Mouse (Mus musculus): Measurements from ENCODE around the gene Fgf23. TPM values are rescaled to one million over a fixed set of nuclear protein-coding genes. Genes with fewer than 3 reads are reported as not detected.

The Fgf23 gene
- under 1 TPM; 0.36 to 0.51 TPM for total RNA-seq (2021)

- intact Hi-C loops (cut with DNase I): no loop called here
- no peak for DNase-seq (ENCODE audit: extremely low spot score in 1 of 2, low spot score in 2 of 2)
Observed at GRCm38 (mm10) chr6:127072817-127073216, at the start of gene Fgf23. Gene Fgf23, plus strand, starts transcription at chr6:127072902.

- intact Hi-C loops (cut with DNase I): no loop called here
- no peak for DNase-seq (ENCODE audit: extremely low spot score in 1 of 2, low spot score in 2 of 2)
Observed at GRCm38 (mm10) chr6:127024836-127025235, 47.9 kb upstream of the Fgf23 start.

- intact Hi-C loops (cut with DNase I): no loop called here
- DNase-seq (ENCODE audit: extremely low spot score in 1 of 2, low spot score in 2 of 2): no peak
Observed at GRCm38 (mm10) chr6:127034760-127035159, 37.9 kb upstream of the Fgf23 start.

DNA sequence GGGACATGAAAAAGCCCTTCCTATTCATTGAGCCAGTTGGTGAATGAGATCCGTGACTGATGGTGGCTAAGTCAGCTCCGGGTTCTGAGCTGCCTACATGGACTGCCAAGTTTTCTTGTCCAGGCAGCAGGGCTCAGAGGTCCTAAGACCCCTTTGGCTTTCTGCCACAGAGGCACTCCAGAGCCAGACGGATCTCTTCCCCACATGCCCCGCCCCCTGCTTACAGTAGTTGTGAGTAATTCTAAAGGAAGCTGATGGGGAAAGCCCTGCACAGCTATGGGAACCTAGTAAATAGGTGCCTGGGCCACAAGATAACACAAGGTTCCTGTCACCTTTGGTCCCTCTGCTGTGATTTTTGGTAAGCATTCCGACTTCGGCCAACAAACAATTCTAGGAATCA, 27.8 kb upstream of the Fgf23 start:
- peak in 1 of 2 experiments; percentile 28 for DNase-seq (ENCODE audit: extremely low spot score in 1 of 2, low spot score in 2 of 2)

GRCm38 (mm10) chr6:127050847-127051246, 21.9 kb upstream of the Fgf23 start:
- no peak for DNase-seq (ENCODE audit: extremely low spot score in 1 of 2, low spot score in 2 of 2)
- intact Hi-C loops (cut with DNase I): no loop called here

More for the DNA sequence above, 27.8 kb upstream of the Fgf23 start:
- intact Hi-C loops (cut with DNase I): no loop called here

DNA sequence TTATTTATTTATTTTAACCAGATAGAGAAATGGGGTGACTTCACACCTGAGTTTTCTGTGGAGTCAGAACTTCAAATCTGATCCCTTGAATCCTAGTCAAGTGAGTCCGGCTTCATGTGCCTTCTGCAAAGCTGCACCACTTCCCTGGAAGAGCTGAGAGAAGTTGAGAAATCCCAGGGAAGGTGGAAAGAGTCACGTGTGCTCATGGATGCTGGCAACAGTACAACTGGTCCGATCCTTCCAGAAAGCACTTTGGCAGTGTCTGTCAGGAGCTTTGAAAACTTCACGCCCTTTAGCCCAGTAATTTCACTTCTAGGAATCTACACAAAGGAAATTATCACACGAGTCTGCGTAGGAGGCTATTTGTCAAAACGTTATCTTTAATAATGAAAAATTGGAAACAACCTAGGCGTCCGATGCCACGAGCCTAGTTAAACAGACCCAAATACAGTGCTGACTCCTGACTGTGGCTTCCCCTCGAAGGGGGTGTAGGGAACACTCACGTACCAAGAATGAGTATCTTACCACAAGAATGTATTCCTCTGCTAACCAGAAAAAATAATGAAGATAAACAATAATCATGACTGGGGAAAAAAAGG, 15.6 kb upstream of the Fgf23 start:
- intact Hi-C loops (cut with DNase I): no loop called here
- no peak for DNase-seq (ENCODE audit: extremely low spot score in 1 of 2, low spot score in 2 of 2)

DNA sequence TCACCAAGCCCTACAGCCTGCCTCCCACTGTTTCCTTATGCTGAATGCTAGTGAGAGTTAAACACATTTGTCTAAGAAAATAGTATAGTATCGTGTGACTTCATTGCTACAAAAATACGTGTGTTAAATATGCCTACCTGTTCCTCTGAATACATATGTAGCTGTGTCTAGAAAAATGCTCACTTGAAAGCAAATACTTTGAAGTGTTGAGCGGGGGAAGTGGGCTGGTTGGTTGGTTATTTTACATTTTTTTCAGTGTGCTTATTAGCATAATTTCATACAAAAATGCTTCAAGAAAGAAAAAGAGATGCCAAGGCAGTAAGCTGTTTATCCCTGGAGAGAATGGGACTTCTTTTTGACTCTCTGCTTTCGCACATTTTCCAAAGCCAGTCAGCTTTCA, 12.7 kb upstream of the Fgf23 start:
- intact Hi-C loops (cut with DNase I): no loop called here
- no peak for DNase-seq (ENCODE audit: extremely low spot score in 1 of 2, low spot score in 2 of 2)

DNA sequence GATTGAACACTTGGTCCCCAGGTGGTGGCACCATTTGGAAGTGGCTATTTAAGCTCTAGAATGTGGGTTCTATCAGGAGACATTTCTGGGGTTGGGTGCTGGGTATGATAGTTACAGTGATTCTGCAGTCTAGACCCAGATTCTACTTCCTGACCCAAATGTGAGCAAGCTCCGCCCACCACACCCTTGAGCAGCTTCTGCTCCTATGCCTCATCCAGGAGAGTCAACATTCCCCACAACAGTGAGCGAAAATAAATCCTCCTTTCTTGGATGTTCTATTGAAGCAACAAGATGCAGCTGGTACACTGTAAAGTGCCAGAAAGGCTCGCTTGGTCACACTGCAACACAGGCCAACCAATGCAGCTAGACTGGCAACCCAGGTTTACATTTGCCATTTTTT, 8.8 kb upstream of the Fgf23 start:
- DNase-seq (ENCODE audit: extremely low spot score in 1 of 2, low spot score in 2 of 2): no peak

GRCm38 (mm10) chr6:127064815-127065214, 7.9 kb upstream of the Fgf23 start:
- no peak for DNase-seq (ENCODE audit: extremely low spot score in 1 of 2, low spot score in 2 of 2)
- intact Hi-C loops (cut with DNase I): no loop called here

More for the DNA sequence above, 8.8 kb upstream of the Fgf23 start:
- intact Hi-C loops (cut with DNase I): no loop called here

GRCm38 (mm10) chr6:127079867-127080731, 7.4 kb downstream of the Fgf23 start:
- intact Hi-C loops (cut with DNase I): loop anchor here (10.0 kb wide), 1 partner anchor 235 kb away; the partner anchor contains the start of gene Ndufa9

GRCm38 (mm10) chr6:127081820-127082219, 9.1 kb downstream of the Fgf23 start:
- DNase-seq (ENCODE audit: extremely low spot score in 1 of 2, low spot score in 2 of 2): no peak
- intact Hi-C loops (cut with DNase I): loop anchor here (10.0 kb wide), 1 partner anchor 237 kb away; the partner anchor contains the start of gene Ndufa9

More at GRCm38 (mm10) chr6:127079867-127080731, 7.4 kb downstream of the Fgf23 start:
- DNase-seq (ENCODE audit: extremely low spot score in 1 of 2, low spot score in 2 of 2): peak; percentile 65 to 69

DNA sequence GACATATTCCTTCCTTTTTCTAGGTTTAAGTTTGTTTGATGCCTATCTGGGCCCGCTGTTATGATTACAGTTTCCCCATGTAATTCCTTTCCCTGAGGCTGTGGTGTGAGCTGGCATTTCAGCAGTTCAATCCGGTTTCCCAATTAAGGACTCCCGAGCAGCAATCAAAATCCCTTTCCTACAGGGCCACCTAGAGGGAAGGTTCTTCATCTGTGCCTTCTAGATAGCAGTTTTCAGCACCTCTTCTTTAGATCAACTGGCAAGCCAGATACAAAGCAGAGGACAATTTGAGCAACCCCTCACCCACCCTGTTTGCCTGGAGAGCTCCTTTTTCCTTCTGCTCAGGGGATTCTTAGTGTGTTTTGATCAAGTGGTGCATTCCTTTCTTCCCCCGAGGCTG, 14.0 kb downstream of the Fgf23 start:
- peak; percentile 48 to 49 for DNase-seq (ENCODE audit: extremely low spot score in 1 of 2, low spot score in 2 of 2)
- intact Hi-C loops (cut with DNase I): loop anchor here (5.0 to 10.0 kb wide), 2 partner anchors 129 to 242 kb away; partner anchors contain the start of gene Ndufa9

DNA sequence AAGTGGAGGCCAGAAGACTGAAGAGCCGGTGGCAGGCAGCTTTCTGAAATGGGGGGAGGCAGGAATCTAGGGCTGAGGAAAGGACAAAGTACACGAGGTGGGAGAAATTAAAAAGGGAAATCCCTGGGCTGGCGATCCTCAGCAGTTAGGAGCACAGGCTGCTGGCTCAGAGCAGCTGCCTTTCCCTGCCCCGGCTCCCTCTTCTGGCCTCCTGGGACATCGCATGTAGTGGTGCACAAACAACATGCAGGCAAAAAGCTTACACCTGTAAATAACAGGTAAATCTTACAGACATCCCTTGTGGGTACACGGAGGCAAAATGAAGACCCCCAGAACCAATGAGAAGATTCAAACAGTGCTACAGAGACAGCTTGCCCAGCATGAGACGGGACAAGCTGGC, 21.9 kb downstream of the Fgf23 start:
- DNase-seq (ENCODE audit: extremely low spot score in 1 of 2, low spot score in 2 of 2): no peak
- intact Hi-C loops (cut with DNase I): no loop called here

DNA sequence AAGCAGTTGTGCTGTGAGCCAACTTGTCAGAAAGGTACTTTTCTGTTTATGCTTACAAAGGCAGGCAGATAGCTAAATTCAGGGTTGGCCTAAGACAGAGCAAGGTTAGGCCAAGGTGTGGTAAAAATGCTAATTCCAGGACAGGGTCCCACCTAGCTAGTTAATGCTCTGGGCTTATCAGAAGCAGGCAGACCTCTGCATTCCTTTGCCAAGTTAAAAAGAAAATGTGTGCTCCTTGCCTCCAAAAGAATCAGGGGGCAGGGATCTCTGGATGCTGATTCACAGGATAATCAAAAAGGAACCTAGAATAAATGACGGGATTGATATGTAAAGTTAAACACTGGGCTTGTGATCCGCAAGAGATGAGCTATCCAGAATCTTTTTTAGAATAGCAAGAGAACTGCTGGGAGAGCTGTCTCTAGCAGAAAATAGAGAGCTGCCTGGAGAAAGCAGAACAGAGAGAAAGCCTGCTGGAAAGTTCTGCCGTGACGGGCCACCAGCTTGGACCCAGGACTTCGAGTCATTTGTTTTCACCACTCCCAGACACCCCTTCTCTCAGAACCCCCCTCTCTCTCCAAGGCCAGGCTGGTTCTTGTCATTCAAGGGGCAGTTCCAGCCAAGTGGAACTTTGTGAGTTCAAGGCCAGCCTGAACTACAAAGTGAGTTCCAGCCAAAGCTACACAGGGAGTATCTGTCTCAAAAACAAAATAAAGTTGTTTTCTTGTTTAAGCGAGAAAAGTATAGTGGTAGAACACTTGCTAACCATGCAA, 31.0 kb downstream of the Fgf23 start:
- intact Hi-C loops (cut with DNase I): no loop called here
- no peak for DNase-seq (ENCODE audit: extremely low spot score in 1 of 2, low spot score in 2 of 2)

GRCm38 (mm10) chr6:127104396-127105029, 31.8 kb downstream of the Fgf23 start:
- intact Hi-C loops (cut with DNase I): no loop called here
- DNase-seq (ENCODE audit: extremely low spot score in 1 of 2, low spot score in 2 of 2): no peak

DNA sequence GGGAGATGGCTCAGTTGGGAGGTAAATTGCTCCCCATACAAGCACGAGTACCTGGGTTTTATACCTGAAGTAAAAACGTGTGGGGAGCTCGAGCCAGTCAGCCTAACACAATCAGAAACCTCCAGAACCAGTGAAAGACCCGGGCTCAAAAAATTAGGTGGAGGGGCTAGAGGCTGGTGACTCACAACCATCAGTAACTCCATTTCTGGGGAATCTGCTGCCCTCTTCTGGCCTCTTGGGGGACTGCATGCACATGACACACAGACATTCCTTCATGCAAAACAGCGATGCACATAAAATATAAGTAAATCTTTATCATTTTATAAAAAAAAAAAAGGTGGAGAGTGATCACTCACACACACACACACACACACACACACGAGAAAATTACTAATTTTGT, 32.4 kb downstream of the Fgf23 start:
- peak; percentile 29 to 52 for DNase-seq (ENCODE audit: extremely low spot score in 1 of 2, low spot score in 2 of 2)
- intact Hi-C loops (cut with DNase I): no loop called here

DNA sequence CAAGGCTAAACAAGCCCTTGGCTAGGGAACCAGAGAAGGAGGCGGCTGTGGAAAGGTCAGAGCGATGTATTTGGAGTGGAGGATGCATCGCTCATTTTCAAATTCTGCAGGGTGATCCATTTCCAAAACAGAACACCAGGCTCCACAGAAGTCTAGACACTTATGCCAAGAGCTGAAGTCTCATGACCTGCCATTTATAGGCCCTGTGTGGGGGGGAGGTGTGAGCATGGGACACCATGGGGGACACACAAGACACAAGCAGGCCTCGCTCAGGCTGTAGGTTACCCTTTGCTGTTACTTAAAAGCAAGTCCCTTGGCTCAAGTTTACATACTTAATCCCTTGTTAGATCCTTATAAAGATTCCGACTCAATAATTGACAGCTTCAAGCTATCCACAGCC, 33.5 kb downstream of the Fgf23 start:
- no peak for DNase-seq (ENCODE audit: extremely low spot score in 1 of 2, low spot score in 2 of 2)
- intact Hi-C loops (cut with DNase I): no loop called here

- intact Hi-C loops (cut with DNase I): no loop called here
- DNase-seq (ENCODE audit: extremely low spot score in 1 of 2, low spot score in 2 of 2): no peak
Observed at GRCm38 (mm10) chr6:127106726-127107125, 34.0 kb downstream of the Fgf23 start.

DNA sequence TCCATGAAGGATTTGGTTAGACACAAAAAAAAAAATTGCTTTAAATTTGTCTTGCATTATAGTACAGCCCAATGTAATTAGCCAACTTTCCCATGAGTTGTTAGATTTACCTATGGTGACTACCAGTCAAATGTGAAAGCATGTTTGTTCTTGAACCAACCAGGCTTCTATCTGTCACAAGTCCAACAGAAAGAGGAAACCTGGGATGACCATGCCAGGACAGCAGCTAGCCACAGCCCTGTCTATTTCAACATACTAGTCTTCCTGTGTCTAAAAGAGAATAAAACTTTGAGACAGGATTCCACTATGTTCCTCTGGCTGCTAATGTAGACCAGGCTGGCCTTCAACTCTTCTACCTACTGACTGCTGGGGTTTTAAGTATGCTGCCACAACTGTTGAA, 34.7 kb downstream of the Fgf23 start:
- DNase-seq (ENCODE audit: extremely low spot score in 1 of 2, low spot score in 2 of 2): no peak
- intact Hi-C loops (cut with DNase I): no loop called here

Data from left cerebral cortex, postnatal 10 days (tissue).